Mouse (Mus musculus): ENCODE measurements around the gene Dbp. TPM values are rescaled to one million over a fixed set of nuclear protein-coding genes. Genes with fewer than 3 reads are reported as not detected.

The Dbp gene
- polyA plus RNA-seq, 1 experiment from 2014 or later: 2.1 TPM

GRCm38 (mm10) chr7:45707375-45707967 is 2.6 kb downstream of the Dbp start:
- peak; percentile 6; the same call in 1 of the 2 replicates for ATAC-seq (ENCODE audit: insufficient read depth)
- Histone ChIP-seq H3K27ac (ENCODE audit: low read depth) (peak overlapping the region; percentile 51), H3K4me1 (ENCODE audit: insufficient read depth) (peaks cover 23% of the 10 kb centered on the region), H3K9me3 (ENCODE audit: low read depth, low read length) (no peaks in the 10 kb centered on the region), H3K4me2 (peak overlapping the region; percentile 95), H3K4me3 (ENCODE audit: low read depth, low read length) (peak overlapping the region; percentile 55), H3K27me3 (ENCODE audit: insufficient read depth, low read length) (no peaks in the 10 kb centered on the region), H3K36me3 (ENCODE audit: insufficient read depth) (peaks cover 33% of the 10 kb centered on the region), H3K9ac (no peak overlapping the region)
- peak; percentile 90 for DNase-seq
- WGBS: under 1% methylated on average over 27 of the region's 27 CpGs
- no peak for TF ChIP-seq CTCF (IDR thresholded peaks at IDR 0.05; ENCODE audit: low read depth)

GRCm38 (mm10) chr7:45708221-45708761 is 3.4 kb downstream of the Dbp start:
- Histone ChIP-seq H3K36me3 (ENCODE audit: insufficient read depth) (peaks cover 41% of the 10 kb centered on the region), H3K9ac (no peak overlapping the region), H3K4me3 (ENCODE audit: low read depth, low read length) (peak overlapping the region; percentile 55; the same call in 1 of the 2 replicates), H3K27ac (ENCODE audit: low read depth) (no peak overlapping the region), H3K9me3 (ENCODE audit: low read depth, low read length) (no peaks in the 10 kb centered on the region), H3K27me3 (ENCODE audit: insufficient read depth, low read length) (no peaks in the 10 kb centered on the region), H3K4me2 (peak overlapping the region; percentile 95), H3K4me1 (ENCODE audit: insufficient read depth) (peaks cover 23% of the 10 kb centered on the region)
- DNase-seq (no peak), ATAC-seq (ENCODE audit: insufficient read depth) (no peak)
- no peak for TF ChIP-seq CTCF (IDR thresholded peaks at IDR 0.05; ENCODE audit: low read depth)
- 25% methylated on average over 13 of the region's 13 CpGs for WGBS

GRCm38 (mm10) chr7:45709036-45709435 is 4.1 kb downstream of the Dbp start:
- no peak for ATAC-seq (ENCODE audit: insufficient read depth)
- Histone ChIP-seq H3K4me3 (ENCODE audit: low read depth, low read length) (no peak overlapping the region), H3K27me3 (ENCODE audit: insufficient read depth, low read length) (no peaks in the 10 kb centered on the region), H3K4me1 (ENCODE audit: insufficient read depth) (peaks cover 23% of the 10 kb centered on the region), H3K36me3 (ENCODE audit: insufficient read depth) (peaks cover 45% of the 10 kb centered on the region), H3K9me3 (ENCODE audit: low read depth, low read length) (no peaks in the 10 kb centered on the region), H3K27ac (ENCODE audit: low read depth) (no peak overlapping the region), H3K9ac (no peak overlapping the region), H3K4me2 (no peak overlapping the region)
- TF ChIP-seq CTCF (IDR thresholded peaks at IDR 0.05; ENCODE audit: low read depth): no peak
- DNase-seq: peak; percentile 42
- 34% methylated on average over 6 of the region's 6 CpGs for WGBS

GRCm38 (mm10) chr7:45709677-45710355 is 4.9 kb downstream of the Dbp start:
- WGBS: 59% methylated on average over 14 of the region's 14 CpGs
- no peaks in the 10 kb centered on the region for H3K9me3 ChIP-seq (ENCODE audit: low read depth, low read length)

GRCm38 (mm10) chr7:45710477-45711191 is 5.7 kb downstream of the Dbp start:
- ATAC-seq (ENCODE audit: insufficient read depth): no peak
- no peak overlapping the region for H3K4me2 ChIP-seq
- H3K4me1 ChIP-seq (ENCODE audit: insufficient read depth): peaks cover 23% of the 10 kb centered on the region
- H3K27ac ChIP-seq (ENCODE audit: low read depth): no peak overlapping the region
- no peaks in the 10 kb centered on the region for H3K9me3 ChIP-seq (ENCODE audit: low read depth, low read length)
- TF ChIP-seq CTCF (IDR thresholded peaks at IDR 0.05; ENCODE audit: low read depth): no peak
- WGBS: 88% methylated on average over 20 of the region's 20 CpGs
- H3K27me3 ChIP-seq (ENCODE audit: insufficient read depth, low read length): no peaks in the 10 kb centered on the region
- H3K9ac ChIP-seq: no peak overlapping the region
- peaks cover 45% of the 10 kb centered on the region for H3K36me3 ChIP-seq (ENCODE audit: insufficient read depth)
- no peak for DNase-seq
- no peak overlapping the region for H3K4me3 ChIP-seq (ENCODE audit: low read depth, low read length)

More at GRCm38 (mm10) chr7:45709677-45710355, 4.9 kb downstream of the Dbp start:
- H3K27ac ChIP-seq (ENCODE audit: low read depth): no peak overlapping the region
- no peaks in the 10 kb centered on the region for H3K27me3 ChIP-seq (ENCODE audit: insufficient read depth, low read length)
- no peak overlapping the region for H3K9ac ChIP-seq
- no peak overlapping the region for H3K4me3 ChIP-seq (ENCODE audit: low read depth, low read length)
- DNase-seq: no peak
- no peak for ATAC-seq (ENCODE audit: insufficient read depth)
- H3K36me3 ChIP-seq (ENCODE audit: insufficient read depth): peaks cover 45% of the 10 kb centered on the region
- H3K4me2 ChIP-seq: no peak overlapping the region
- H3K4me1 ChIP-seq (ENCODE audit: insufficient read depth): peaks cover 23% of the 10 kb centered on the region
- TF ChIP-seq CTCF (IDR thresholded peaks at IDR 0.05; ENCODE audit: low read depth): no peak

GRCm38 (mm10) chr7:45711316-45712021 is 6.6 kb downstream of the Dbp start:
- Histone ChIP-seq H3K4me1 (ENCODE audit: insufficient read depth) (peaks cover 19% of the 10 kb centered on the region), H3K27me3 (ENCODE audit: insufficient read depth, low read length) (no peaks in the 10 kb centered on the region), H3K36me3 (ENCODE audit: insufficient read depth) (peaks cover 45% of the 10 kb centered on the region), H3K4me2 (no peak overlapping the region), H3K4me3 (ENCODE audit: low read depth, low read length) (no peak overlapping the region), H3K9ac (no peak overlapping the region), H3K9me3 (ENCODE audit: low read depth, low read length) (no peaks in the 10 kb centered on the region), H3K27ac (ENCODE audit: low read depth) (no peak overlapping the region)
- no peak for TF ChIP-seq CTCF (IDR thresholded peaks at IDR 0.05; ENCODE audit: low read depth)
- WGBS: 89% methylated on average over 24 of the region's 24 CpGs
- DNase-seq (no peak), ATAC-seq (ENCODE audit: insufficient read depth) (no peak)
